Mouse (Mus musculus) ES-Bruce4 (cell line): ENCODE measurements around the gene Tmem192.

Experiments used
- CTCF ChIP-seq: IDR thresholded peaks from one replicate; pipeline ENCODE4 v1.8.1; 2011; ENCODE audit warnings: low read depth, low read length
- EP300 ChIP-seq: IDR thresholded peaks from 2 replicates; pipeline ENCODE4 v1.6.1; 2011; ENCODE audit warnings: low read depth, low read length; ENCODE audit not compliant: insufficient read depth
- POLR2A ChIP-seq: IDR thresholded peaks from one replicate; pipeline ENCODE4 v1.8.1; 2011; ENCODE audit warnings: low read length; ENCODE audit not compliant: insufficient read depth

GRCm38 (mm10) chr8:64959025-64959424 lies 12.0 kb downstream of the Tmem192 start:
- no peak for TF ChIP-seq CTCF
- TF ChIP-seq EP300 = no peak
- no peak for TF ChIP-seq POLR2A
